Mouse (Mus musculus): ENCODE measurements at regions not wholly inside any gene's neighbourhood (a gene's known extent, or its start where the extent isn't known, plus 50 kb on each side); places are given as distances from the start of the nearest gene placed in this dataset.
A peak's percentile ranks its signal among the peaks of the same experiment; 100 is the strongest.
"Not testable (repeated sequence)": the region's sequence is repeated elsewhere in the genome, so short reads cannot be mapped to it uniquely, and the experiment has no call there.

DNA sequence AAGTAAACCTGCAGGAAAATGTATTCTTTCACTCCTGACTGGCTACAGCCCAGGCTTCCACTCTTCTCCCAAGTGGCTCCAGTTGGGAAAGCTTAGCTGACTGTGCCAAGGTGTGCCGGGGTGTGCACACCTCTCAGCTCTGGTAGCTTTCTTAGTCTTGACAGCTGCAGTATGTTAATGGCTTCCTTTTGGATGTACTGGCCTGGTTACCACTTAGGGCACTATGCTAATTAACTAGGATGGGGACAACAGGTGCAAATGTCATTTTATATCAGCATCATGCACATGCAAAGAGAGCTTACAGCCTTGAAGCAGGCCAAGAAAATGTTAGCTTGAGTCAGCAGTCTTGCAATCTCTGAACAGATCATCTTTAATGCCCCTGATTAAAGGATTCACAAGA, 111.2 kb downstream of the Pou4f1 start:
- H3K27ac ChIP-seq (ENCODE audit: low read depth, low read length), result no peak overlapping the region
- H3K36me3 ChIP-seq (ENCODE audit: insufficient read depth), result no peaks in the 10 kb centered on the region
- no peak overlapping the region for H3K4me2 ChIP-seq (ENCODE audit: low read depth)
- no peaks in the 10 kb centered on the region for H3K9me3 ChIP-seq (ENCODE audit: low read length)
- H3K27me3 ChIP-seq (ENCODE audit: insufficient read depth, low read length), result no peaks in the 10 kb centered on the region
- H3K9ac ChIP-seq, result no peak overlapping the region
- no peak for TF ChIP-seq CTCF (IDR thresholded peaks at IDR 0.05; ENCODE audit: low read depth)
- ATAC-seq (no peak), DNase-seq (no peak)
- no peaks in the 10 kb centered on the region for H3K4me1 ChIP-seq (ENCODE audit: insufficient read depth)
- 66% methylated on average over 1 of the region's 1 CpGs for WGBS
- H3K4me3 ChIP-seq (ENCODE audit: low read depth, low read length), result no peak overlapping the region

DNA sequence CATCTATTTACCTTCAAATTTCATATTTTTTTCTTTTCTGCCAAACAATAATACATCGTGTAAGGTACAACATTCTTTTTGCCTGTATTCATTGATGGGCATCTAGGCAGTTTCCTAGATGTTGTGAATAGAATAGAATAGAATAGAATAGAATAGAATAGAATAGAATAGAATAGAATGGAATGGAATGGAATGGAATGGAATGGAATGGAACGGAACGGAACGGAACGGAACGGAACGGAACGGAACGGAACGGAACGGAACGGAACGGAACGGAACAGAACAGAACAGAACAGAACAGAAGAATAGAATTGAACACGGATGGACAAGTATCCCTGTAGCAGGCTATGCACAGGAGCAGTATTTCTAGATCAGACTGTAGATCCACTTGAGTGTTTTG, 131.0 kb downstream of the Pou4f1 start:
- H3K9me3 ChIP-seq (ENCODE audit: low read length); H3K27me3 ChIP-seq (ENCODE audit: insufficient read depth, low read length); H3K4me1 ChIP-seq (ENCODE audit: insufficient read depth); DNase-seq; H3K36me3 ChIP-seq (ENCODE audit: insufficient read depth); H3K27ac ChIP-seq (ENCODE audit: low read depth, low read length); H3K4me2 ChIP-seq (ENCODE audit: low read depth); ATAC-seq; H3K4me3 ChIP-seq (ENCODE audit: low read depth, low read length); H3K9ac ChIP-seq: not testable (repeated sequence)
- WGBS, result 96% methylated on average over 15 of the region's 15 CpGs

DNA sequence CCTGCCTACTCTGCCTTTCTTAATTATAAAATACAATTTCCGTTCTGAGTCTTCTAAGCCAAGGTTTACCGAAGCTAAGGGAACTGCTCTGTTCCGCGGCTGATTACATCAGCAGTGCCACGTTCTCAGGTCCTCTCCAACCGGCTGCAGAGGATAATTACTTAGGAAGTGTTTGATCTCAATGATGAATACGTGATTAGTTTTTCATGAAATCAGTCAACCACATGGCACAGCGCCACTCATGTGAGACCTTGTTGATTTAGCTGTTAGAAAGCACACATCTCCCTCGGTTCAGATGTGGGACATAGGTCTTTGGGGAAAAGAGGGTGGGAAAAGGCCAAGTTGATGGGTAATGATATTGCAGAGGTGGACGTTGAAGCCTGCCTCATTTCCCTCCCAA, 141.7 kb downstream of the Pou4f1 start:
- no peak overlapping the region for H3K4me2 ChIP-seq (ENCODE audit: low read depth)
- DNase-seq (peak; percentile 19), ATAC-seq (0 out of 2 replicates have a peak, but pooled peaks have one; percentile 34)
- no peaks in the 10 kb centered on the region for H3K9me3 ChIP-seq (ENCODE audit: low read length)
- H3K36me3 ChIP-seq (ENCODE audit: insufficient read depth), result no peaks in the 10 kb centered on the region
- 32% methylated on average over 10 of the region's 10 CpGs for WGBS
- H3K4me3 ChIP-seq (ENCODE audit: low read depth, low read length), result no peak overlapping the region
- no peak overlapping the region for H3K27ac ChIP-seq (ENCODE audit: low read depth, low read length)
- H3K4me1 ChIP-seq (ENCODE audit: insufficient read depth), result no peaks in the 10 kb centered on the region
- TF ChIP-seq CTCF (IDR thresholded peaks at IDR 0.05; ENCODE audit: low read depth), result no peak
- no peak overlapping the region for H3K9ac ChIP-seq
- no peaks in the 10 kb centered on the region; the same call in 1 of the 2 replicates for H3K27me3 ChIP-seq (ENCODE audit: insufficient read depth, low read length)

DNA sequence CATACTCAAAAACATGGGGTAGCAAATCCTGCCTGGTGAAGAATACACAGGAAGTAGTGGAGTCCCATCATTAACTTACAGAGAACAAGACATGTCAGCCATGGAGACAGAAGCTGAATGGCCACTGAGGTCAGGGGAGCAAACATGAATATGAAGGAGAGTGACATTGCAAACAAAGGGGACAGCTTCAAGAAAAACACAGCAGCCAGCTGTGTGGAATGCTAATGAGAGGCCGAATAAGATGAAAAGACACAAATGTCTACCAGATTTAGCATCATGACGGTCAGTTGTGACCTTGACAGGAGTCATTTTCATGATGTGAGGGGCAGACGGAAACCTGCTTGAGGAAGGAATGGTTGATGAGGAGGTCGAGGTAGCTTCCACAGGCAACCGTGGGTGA, 167.7 kb downstream of the Pou4f1 start:
- Histone ChIP-seq H3K4me1 (ENCODE audit: insufficient read depth) (no peaks in the 10 kb centered on the region), H3K4me3 (ENCODE audit: low read depth, low read length) (no peak overlapping the region), H3K4me2 (ENCODE audit: low read depth) (no peak overlapping the region), H3K27me3 (ENCODE audit: insufficient read depth, low read length) (peaks cover 15% of the 10 kb centered on the region), H3K27ac (ENCODE audit: low read depth, low read length) (no peak overlapping the region), H3K36me3 (ENCODE audit: insufficient read depth) (no peaks in the 10 kb centered on the region), H3K9me3 (ENCODE audit: low read length) (no peaks in the 10 kb centered on the region), H3K9ac (no peak overlapping the region)
- no peak for ATAC-seq
- no peak for DNase-seq
- TF ChIP-seq CTCF (IDR thresholded peaks at IDR 0.05; ENCODE audit: low read depth), result no peak
- 75% methylated on average over 5 of the region's 5 CpGs for WGBS

DNA sequence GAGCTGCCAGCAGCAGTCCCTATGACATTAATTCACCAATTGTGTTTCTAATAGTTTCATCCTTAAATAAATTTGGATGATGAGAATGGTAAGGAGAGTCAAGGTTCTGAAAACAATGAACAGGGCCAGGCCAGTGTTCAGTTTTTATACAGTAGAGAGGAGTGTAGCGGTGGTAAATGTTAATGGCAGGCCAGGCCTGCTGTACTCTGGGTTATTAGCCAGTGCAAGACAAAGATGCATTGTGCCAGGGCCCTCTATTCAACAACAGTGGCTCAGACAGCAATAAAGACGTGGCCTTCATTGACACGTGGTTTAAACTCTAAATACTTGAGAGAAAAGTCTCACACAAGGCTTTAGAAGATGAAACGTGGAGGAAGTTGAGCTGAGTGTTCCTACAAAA, 169.5 kb downstream of the Pou4f1 start:
- Histone ChIP-seq H3K4me1 (ENCODE audit: insufficient read depth) (no peaks in the 10 kb centered on the region), H3K27ac (ENCODE audit: low read depth, low read length) (no peak overlapping the region), H3K4me3 (ENCODE audit: low read depth, low read length) (no peak overlapping the region), H3K9me3 (ENCODE audit: low read length) (no peaks in the 10 kb centered on the region), H3K36me3 (ENCODE audit: insufficient read depth) (no peaks in the 10 kb centered on the region), H3K4me2 (ENCODE audit: low read depth) (no peak overlapping the region), H3K9ac (no peak overlapping the region), H3K27me3 (ENCODE audit: insufficient read depth, low read length) (peaks cover 32% of the 10 kb centered on the region)
- ATAC-seq (peak; percentile 32; the same call in 1 of the 2 replicates), DNase-seq (no peak)
- 8% methylated on average over 4 of the region's 4 CpGs for WGBS
- TF ChIP-seq CTCF (IDR thresholded peaks at IDR 0.05; ENCODE audit: low read depth), result no peak

DNA sequence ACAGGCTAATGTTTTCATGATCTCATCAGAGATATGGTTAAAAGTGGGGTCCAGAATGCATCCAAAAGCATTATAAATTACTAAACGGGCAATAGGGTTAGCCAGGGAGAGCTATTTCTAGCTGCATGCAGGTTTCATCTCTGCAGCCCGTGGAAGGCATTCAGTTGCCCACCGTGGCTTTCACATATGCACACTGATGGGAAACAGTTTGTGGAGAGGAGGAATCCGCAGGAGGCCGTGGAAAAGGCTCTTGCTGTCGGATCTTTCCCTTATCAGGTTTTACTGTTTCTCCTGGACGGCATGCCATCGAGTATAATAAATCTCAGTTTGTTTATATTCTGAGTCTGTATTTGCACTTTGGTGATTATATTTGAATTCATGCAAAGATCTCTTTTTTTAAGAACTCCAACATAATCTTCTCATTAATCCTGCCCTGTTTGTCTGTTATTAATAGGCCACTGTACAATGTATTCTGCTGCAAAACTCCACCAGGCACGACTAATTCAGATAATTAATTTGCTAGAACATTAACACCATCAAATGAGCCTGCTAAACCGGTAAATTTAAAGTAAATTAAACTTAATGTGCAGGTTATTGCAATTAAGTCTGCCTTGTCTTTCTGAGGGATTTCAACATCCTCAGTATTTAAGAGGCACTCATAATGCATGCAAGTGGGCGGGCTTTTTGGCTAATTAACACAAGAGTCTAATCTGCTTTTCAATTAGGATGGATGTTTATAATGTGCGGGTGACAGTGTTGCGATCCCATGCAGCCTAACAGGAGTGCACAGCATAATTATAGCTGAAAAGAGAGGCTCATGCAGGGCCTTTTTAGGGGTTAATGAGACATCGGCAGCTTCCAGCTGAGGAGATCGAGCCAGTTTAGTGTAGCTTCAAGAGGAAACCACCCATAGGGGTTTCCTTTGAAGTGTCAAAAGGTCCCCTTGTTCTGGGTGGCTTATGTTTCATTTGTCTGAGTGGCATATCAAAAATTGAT, 170.2 kb downstream of the Pou4f1 start:
- Histone ChIP-seq H3K4me3 (ENCODE audit: low read depth, low read length) (no peak overlapping the region), H3K27ac (ENCODE audit: low read depth, low read length) (no peak overlapping the region), H3K4me2 (ENCODE audit: low read depth) (no peak overlapping the region), H3K9me3 (ENCODE audit: low read length) (no peaks in the 10 kb centered on the region), H3K27me3 (ENCODE audit: insufficient read depth, low read length) (peaks cover 37% of the 10 kb centered on the region), H3K9ac (no peak overlapping the region), H3K4me1 (ENCODE audit: insufficient read depth) (no peaks in the 10 kb centered on the region), H3K36me3 (ENCODE audit: insufficient read depth) (no peaks in the 10 kb centered on the region)
- WGBS, result 9% methylated on average over 15 of the region's 15 CpGs
- peak; percentile 73; the same call in 1 of the 2 replicates for ATAC-seq
- TF ChIP-seq CTCF (IDR thresholded peaks at IDR 0.05; ENCODE audit: low read depth), result no peak
- peak; percentile 26 for DNase-seq

DNA sequence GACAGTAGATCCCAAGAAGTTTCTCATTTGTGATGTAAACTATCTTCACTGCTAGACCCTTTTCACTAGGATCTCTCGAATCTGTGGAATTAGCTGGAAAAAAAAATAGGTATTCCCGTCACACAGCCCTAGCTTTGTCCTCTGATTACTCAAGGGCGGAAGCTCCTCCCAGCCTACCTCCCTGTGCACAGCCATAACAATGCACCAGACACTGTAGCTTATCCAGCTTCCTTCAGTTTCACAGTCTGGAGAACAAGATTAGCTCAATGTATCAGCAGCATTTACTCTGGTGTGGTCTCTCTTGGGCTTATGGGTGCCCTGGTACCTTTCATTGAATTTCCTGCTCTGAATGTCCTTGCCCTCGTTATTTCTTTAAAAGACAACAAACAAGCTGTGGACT, 174.0 kb downstream of the Pou4f1 start:
- no peaks in the 10 kb centered on the region for H3K9me3 ChIP-seq (ENCODE audit: low read length)
- WGBS, result 18% methylated on average over 4 of the region's 4 CpGs
- no peaks in the 10 kb centered on the region for H3K4me1 ChIP-seq (ENCODE audit: insufficient read depth)
- no peak overlapping the region for H3K4me2 ChIP-seq (ENCODE audit: low read depth)
- DNase-seq, result no peak
- no peak overlapping the region for H3K27ac ChIP-seq (ENCODE audit: low read depth, low read length)
- no peak overlapping the region for H3K9ac ChIP-seq
- no peak for TF ChIP-seq CTCF (IDR thresholded peaks at IDR 0.05; ENCODE audit: low read depth)
- no peak for ATAC-seq
- no peaks in the 10 kb centered on the region for H3K36me3 ChIP-seq (ENCODE audit: insufficient read depth)
- H3K4me3 ChIP-seq (ENCODE audit: low read depth, low read length), result no peak overlapping the region
- H3K27me3 ChIP-seq (ENCODE audit: insufficient read depth, low read length), result peaks cover 40% of the 10 kb centered on the region

Data from forebrain, postnatal 0 days (tissue).